Mouse (Mus musculus): ENCODE data around the gene Dusp7.

- TF ChIP-seq ZNF384 (IDR thresholded peaks at IDR 0.05; ENCODE audit: low read depth, low read length) (no peak), MAFK (IDR thresholded peaks at IDR 0.05; ENCODE audit: insufficient read depth, low read depth, low read length) (no peak), HCFC1 (IDR thresholded peaks at IDR 0.05; ENCODE audit: borderline replicate concordance, insufficient read depth, low read length) (no peak), ZC3H11A (IDR thresholded peaks at IDR 0.05; ENCODE audit: borderline replicate concordance, low read depth, low read length) (no peak)
Measured at GRCm38 (mm10) chr9:106327125-106327809, 41.2 kb upstream of the Dusp7 start.
